Mouse (Mus musculus): ENCODE measurements around the gene Gm11236. TPM values are rescaled to one million over a fixed set of nuclear protein-coding genes. Genes with fewer than 3 reads are reported as not detected.
A peak's percentile ranks its signal among the peaks of the same experiment; 100 is the strongest.
"Not testable (repeated sequence)": the region's sequence is repeated elsewhere in the genome, so short reads cannot be mapped to it uniquely, and the experiment has no call there.

The Gm11236 gene
- not detected in 2 replicates for polyA plus RNA-seq (2015; fragmentation: Nextera tagmentation; extraction: Ambion mirVana)

- not testable (repeated sequence) for H3K36me3 ChIP-seq; H3K9me3 ChIP-seq (replicated peaks); H3K4me2 ChIP-seq; H3K27me3 ChIP-seq (replicated peaks); H3K9ac ChIP-seq (replicated peaks); H3K4me1 ChIP-seq; H3K4me3 ChIP-seq (replicated peaks); ATAC-seq (ENCODE audit: low FRiP score); H3K27ac ChIP-seq (replicated peaks)
- WGBS: no CpG with 5 or more reads among the region's 4 CpGs
These were observed at the start of gene Gm11236 for GRCm38 (mm10) chr4:73637821-73638220. Gene Gm11236 (plus strand): TSS chr4:73638121.

- no peak overlapping the region for H3K27ac ChIP-seq (replicated peaks)
- no peaks in the 10 kb centered on the region for H3K36me3 ChIP-seq
- H3K27me3 ChIP-seq (replicated peaks): 0 out of 2 replicates have a peak, but pooled peaks cover 4% of the 10 kb centered on the region
- H3K4me2 ChIP-seq: no peak overlapping the region
- H3K9me3 ChIP-seq (replicated peaks): no peaks in the 10 kb centered on the region
- ATAC-seq (ENCODE audit: low FRiP score): peak; percentile 88
- H3K9ac ChIP-seq (replicated peaks): no peak overlapping the region
- 8% methylated on average over 3 of the region's 3 CpGs for WGBS
- no peak overlapping the region for H3K4me3 ChIP-seq (replicated peaks)
- no peaks in the 10 kb centered on the region for H3K4me1 ChIP-seq
These were observed 38.7 kb upstream of the Gm11236 start for GRCm38 (mm10) chr4:73599248-73599647.

- not testable (repeated sequence) for H3K9ac ChIP-seq (replicated peaks); H3K4me1 ChIP-seq; H3K4me2 ChIP-seq; H3K27me3 ChIP-seq (replicated peaks); ATAC-seq (ENCODE audit: low FRiP score); H3K27ac ChIP-seq (replicated peaks); H3K36me3 ChIP-seq; H3K9me3 ChIP-seq (replicated peaks); H3K4me3 ChIP-seq (replicated peaks)
- no CpG with 5 or more reads among the region's 3 CpGs for WGBS
These were observed 30.3 kb upstream of the Gm11236 start, which contains the start of gene Gm11238 for GRCm38 (mm10) chr4:73607581-73607980. Gene Gm11238 (plus strand): TSS chr4:73607881.

- H3K4me1 ChIP-seq; H3K4me2 ChIP-seq; H3K9ac ChIP-seq (replicated peaks); H3K36me3 ChIP-seq; H3K27ac ChIP-seq (replicated peaks); H3K27me3 ChIP-seq (replicated peaks); H3K9me3 ChIP-seq (replicated peaks); ATAC-seq (ENCODE audit: low FRiP score); H3K4me3 ChIP-seq (replicated peaks): not testable (repeated sequence)
- WGBS: no CpG with 5 or more reads among the region's 3 CpGs
These were observed 15.2 kb upstream of the Gm11236 start, which contains the start of gene Gm11237 for GRCm38 (mm10) chr4:73622684-73623083. Gene Gm11237 (plus strand): TSS chr4:73622984.

GRCm38 (mm10) chr4:73661864-73662263 is 23.9 kb downstream of the Gm11236 start:
- WGBS: 92% methylated on average over 4 of the region's 4 CpGs
- H3K27me3 ChIP-seq (replicated peaks); H3K4me2 ChIP-seq; H3K36me3 ChIP-seq; ATAC-seq (ENCODE audit: low FRiP score); H3K9ac ChIP-seq (replicated peaks); H3K4me1 ChIP-seq; H3K27ac ChIP-seq (replicated peaks); H3K4me3 ChIP-seq (replicated peaks); H3K9me3 ChIP-seq (replicated peaks): not testable (repeated sequence)

- H3K4me1 ChIP-seq; H3K27me3 ChIP-seq (replicated peaks); H3K9ac ChIP-seq (replicated peaks); H3K36me3 ChIP-seq; H3K27ac ChIP-seq (replicated peaks); H3K4me3 ChIP-seq (replicated peaks); ATAC-seq (ENCODE audit: low FRiP score); H3K4me2 ChIP-seq; H3K9me3 ChIP-seq (replicated peaks): not testable (repeated sequence)
- WGBS: no CpG with 5 or more reads among the region's 4 CpGs
These were observed 30.1 kb downstream of the Gm11236 start, which contains the start of gene Gm11239 for GRCm38 (mm10) chr4:73668054-73668453. Gene Gm11239 (plus strand): TSS chr4:73668354.

GRCm38 (mm10) chr4:73683216-73683615 is 45.3 kb downstream of the Gm11236 start, which contains the start of gene Gm428:
Gene Gm428 (plus strand): TSS chr4:73683516.
- H3K4me3 ChIP-seq (replicated peaks); H3K27me3 ChIP-seq (replicated peaks); H3K27ac ChIP-seq (replicated peaks); ATAC-seq (ENCODE audit: low FRiP score); H3K4me2 ChIP-seq; H3K9ac ChIP-seq (replicated peaks); H3K36me3 ChIP-seq; H3K4me1 ChIP-seq; H3K9me3 ChIP-seq (replicated peaks): not testable (repeated sequence)
- WGBS: 100% methylated on average over 1 of the region's 4 CpGs

Other genes with a start within 250 kb of the Gm11236 start
- gene Gm11487, start 233.0 kb upstream of the Gm11236 start, polyA plus RNA-seq (2015; fragmentation: Nextera tagmentation; extraction: Ambion mirVana): not detected in 2 replicates
- not detected in 2 replicates for gene Gm11238, start 30.2 kb upstream of the Gm11236 start, polyA plus RNA-seq (2015; fragmentation: Nextera tagmentation; extraction: Ambion mirVana)
- gene Gm11237, start 15.1 kb upstream of the Gm11236 start, polyA plus RNA-seq (2015; fragmentation: Nextera tagmentation; extraction: Ambion mirVana): not detected in 2 replicates
- not detected in 2 replicates for gene Gm11239, start 30.2 kb downstream of the Gm11236 start, polyA plus RNA-seq (2015; fragmentation: Nextera tagmentation; extraction: Ambion mirVana)
- gene Gm428, start 45.4 kb downstream of the Gm11236 start, polyA plus RNA-seq (2015; fragmentation: Nextera tagmentation; extraction: Ambion mirVana): not detected in 2 replicates
- 0.51 and 1.1 TPM in 2 replicates for gene Rasef, start 152.9 kb downstream of the Gm11236 start, polyA plus RNA-seq (2015; fragmentation: Nextera tagmentation; extraction: Ambion mirVana)
- not detected in 2 replicates for gene Gm11758, start 238.1 kb downstream of the Gm11236 start, polyA plus RNA-seq (2015; fragmentation: Nextera tagmentation; extraction: Ambion mirVana)

Data from neural tube, embryonic 15.5 days (tissue).